Mouse (Mus musculus) lung, adult 2 months (tissue): ENCODE data around the gene Chia1.
"Not testable (repeated sequence)": the region's sequence is repeated elsewhere in the genome, so short reads cannot be mapped to it uniquely, and the experiment has no call there.

Source experiments
- CTCF ChIP-seq: fragments of 200-500 bp; IDR thresholded peaks from 2 replicates; pipeline ENCODE4 v1.5.1; 2011; ENCODE audit warnings: mild to moderate bottlenecking, low read length, control low read depth; ENCODE audit not compliant: insufficient read depth
- POLR2A ChIP-seq: fragments of 200-500 bp; IDR thresholded peaks from 2 replicates; pipeline ENCODE4 v1.6.1; 2011; ENCODE audit warnings: low read depth, mild to moderate bottlenecking, control low read depth, low read length, borderline replicate concordance; ENCODE audit errors: extremely low read depth

- TF ChIP-seq CTCF, POLR2A: not testable (repeated sequence)
These were observed 45.3 kb upstream of the Chia1 start for GRCm38 (mm10) chr3:106067707-106068106.
